Mouse (Mus musculus): ENCODE data around the gene Prkn.

DNA sequence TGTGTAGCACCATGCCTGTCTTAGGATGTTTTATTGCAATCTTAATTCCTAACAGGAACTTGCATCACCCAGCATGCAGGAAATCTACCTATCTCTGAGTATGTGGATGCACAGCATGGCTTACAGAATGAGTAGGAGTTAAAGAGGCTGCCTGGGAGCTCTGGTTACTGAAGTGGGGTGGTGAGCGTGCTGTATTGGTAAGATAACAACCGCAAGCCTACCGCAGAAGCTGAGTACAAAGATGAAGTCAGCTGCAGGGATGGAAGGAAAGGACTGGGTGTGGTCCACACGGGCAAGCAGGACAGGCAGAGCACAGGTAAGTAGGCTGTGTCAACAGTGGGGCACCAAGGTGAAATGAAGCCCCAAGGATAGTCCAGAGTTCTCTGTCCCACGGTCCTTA is 1196.9 kb downstream of the Prkn start:
- TF ChIP-seq CTCF (IDR thresholded peaks at IDR 0.05; ENCODE audit: low read depth) (no peak), EP300 (optimal IDR thresholded peaks at IDR 0.05) (no peak)
